Mouse (Mus musculus) intestine, embryonic 16.5 days (tissue): Measurements from ENCODE around the gene Mapt. TPM values are rescaled to one million over a fixed set of nuclear protein-coding genes. Genes with fewer than 3 reads are reported as not detected.

Experiments
- ATAC-seq: fragments of 200-750 bp; cut with Nextera tagmentation; 2 replicates; pipeline ENCODE4 v1.8.0; 2017; ENCODE audit warnings: moderate TSS enrichment, moderate library complexity
- H3K27ac ChIP-seq: fragments of 300-500 bp; sonication (generic); 2 replicates; pipeline ENCODE4 v1.5.1; 2014; ENCODE audit warnings: mild to moderate bottlenecking, low read length
- H3K27me3 ChIP-seq: fragments of 300-500 bp; sonication (generic); replicated peaks from 2 replicates; pipeline ENCODE4 v1.6.1; 2014; ENCODE audit warnings: low read length, control low read depth, mixed read lengths; ENCODE audit not compliant: control insufficient read depth, insufficient read depth
- H3K36me3 ChIP-seq: fragments of 300-500 bp; sonication (generic); 2 replicates; pipeline ENCODE4 v1.6.1; 2014; ENCODE audit warnings: low read length, control low read depth; ENCODE audit not compliant: control insufficient read depth, insufficient read depth
- H3K4me1 ChIP-seq: fragments of 300-500 bp; sonication (generic); 2 replicates; pipeline ENCODE4 v1.6.1; 2014; ENCODE audit warnings: low read length, control low read depth, mixed read lengths; ENCODE audit not compliant: control insufficient read depth, insufficient read depth
- H3K4me2 ChIP-seq: fragments of 300-500 bp; sonication (generic); 2 replicates; pipeline ENCODE4 v1.6.1; 2014; ENCODE audit warnings: low read depth, low read length, control low read depth
- H3K4me3 ChIP-seq: fragments of 300-500 bp; sonication (generic); 2 replicates; pipeline ENCODE4 v1.5.1; 2014; ENCODE audit warnings: mild to moderate bottlenecking, low read length
- H3K9ac ChIP-seq: fragments of 300-500 bp; sonication (generic); 2 replicates; pipeline ENCODE4 v1.6.1; 2014; ENCODE audit warnings: low read depth, low read length
- H3K9me3 ChIP-seq: fragments of 300-500 bp; sonication (generic); 2 replicates; pipeline ENCODE4 v1.6.1; 2016; ENCODE audit warnings: low read length, control low read depth; ENCODE audit not compliant: control insufficient read depth
- WGBS: fragments of 180-500 bp; shearing (Covaris S2); extraction: QIAGEN DNeasy Blood & Tissue Kit; methylation state at CpG from one replicate; pipeline ENCODE4 v1.1.7; 2014; 5-methylcytosine and 5-hydroxymethylcytosine counted together
- polyA plus RNA-seq: library from polyadenylated mRNA; unstranded; fragments of >200 nt; fragmentation: Nextera tagmentation; extraction: Ambion mirVana; gene quantifications from 2 replicates; pipeline ENCODE4 v1.2.1, GENCODE M21; 2015

The Mapt gene
- polyA plus RNA-seq, 1 experiment from 2014 or later, result 15.8 TPM

DNA sequence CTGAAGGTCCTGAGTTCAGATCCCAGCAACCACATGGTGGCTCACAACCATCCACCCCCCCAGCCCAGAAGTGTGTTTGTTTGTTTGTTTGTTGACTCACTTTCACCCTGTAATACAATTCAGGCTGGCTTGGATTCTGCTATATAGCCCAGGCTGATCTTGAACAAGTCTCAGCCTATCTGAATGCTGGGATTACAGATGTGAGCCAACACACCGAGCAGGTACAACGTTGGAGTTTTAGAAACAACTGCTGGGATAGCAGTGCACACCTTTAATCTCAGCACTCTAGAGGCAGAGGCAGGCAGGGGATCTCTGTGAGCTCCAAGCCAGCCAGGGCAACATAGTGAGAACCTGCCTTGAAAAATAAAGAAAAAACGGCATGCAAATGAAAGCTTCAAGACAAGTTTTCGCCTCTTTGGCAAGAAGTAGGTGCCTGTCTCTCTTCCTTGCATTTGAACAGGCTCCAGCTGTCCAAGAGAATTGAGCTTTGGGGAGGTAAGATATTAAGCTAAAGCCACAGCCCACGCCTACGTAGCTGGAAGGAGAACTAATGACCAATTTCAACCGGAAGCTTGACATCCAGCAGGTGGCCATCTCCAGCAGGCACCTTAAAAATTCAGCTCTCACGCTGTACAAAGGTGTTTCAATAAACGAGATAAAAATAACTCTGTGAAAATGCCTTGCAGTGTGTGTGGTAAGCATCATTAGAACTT, 968 bp upstream of the Mapt start:
- H3K4me3 ChIP-seq, result peak overlapping the region; percentile 64
- H3K4me2 ChIP-seq, result peak overlapping the region; percentile 98
- H3K27me3 ChIP-seq, result peaks cover 35% of the 10 kb centered on the region
- no peak overlapping the region for H3K9ac ChIP-seq
- no peaks in the 10 kb centered on the region for H3K36me3 ChIP-seq
- H3K9me3 ChIP-seq, result no peaks in the 10 kb centered on the region
- WGBS, result 12% methylated on average over 9 of the region's 9 CpGs
- no peak for ATAC-seq
- no peak overlapping the region for H3K27ac ChIP-seq
- peaks cover 10% of the 10 kb centered on the region for H3K4me1 ChIP-seq

- peaks cover 45% of the 10 kb centered on the region for H3K27me3 ChIP-seq
- WGBS, result under 1% methylated on average over 70 of the region's 72 CpGs
- H3K4me1 ChIP-seq, result peaks cover 10% of the 10 kb centered on the region
- no peaks in the 10 kb centered on the region for H3K9me3 ChIP-seq
- H3K36me3 ChIP-seq, result no peaks in the 10 kb centered on the region
- peak overlapping the region; percentile 64 for H3K4me3 ChIP-seq
- ATAC-seq, result no peak
- no peak overlapping the region for H3K27ac ChIP-seq
- peak overlapping the region; percentile 48 for H3K9ac ChIP-seq
- peak overlapping the region; percentile 98 for H3K4me2 ChIP-seq
These were observed 1.2 kb downstream of the Mapt start for GRCm38 (mm10) chr11:104232141-104233061.

- ATAC-seq, result no peak
- Histone ChIP-seq H3K4me1 (peaks cover 10% of the 10 kb centered on the region), H3K9me3 (no peaks in the 10 kb centered on the region), H3K4me3 (peak overlapping the region; percentile 64), H3K9ac (peak overlapping the region; percentile 48; the same call in 1 of the 2 replicates), H3K27me3 (peaks cover 45% of the 10 kb centered on the region), H3K4me2 (no peak overlapping the region), H3K36me3 (no peaks in the 10 kb centered on the region), H3K27ac (no peak overlapping the region)
- WGBS, result under 1% methylated on average over 10 of the region's 10 CpGs
These were observed 1.9 kb downstream of the Mapt start for GRCm38 (mm10) chr11:104233101-104233500.

DNA sequence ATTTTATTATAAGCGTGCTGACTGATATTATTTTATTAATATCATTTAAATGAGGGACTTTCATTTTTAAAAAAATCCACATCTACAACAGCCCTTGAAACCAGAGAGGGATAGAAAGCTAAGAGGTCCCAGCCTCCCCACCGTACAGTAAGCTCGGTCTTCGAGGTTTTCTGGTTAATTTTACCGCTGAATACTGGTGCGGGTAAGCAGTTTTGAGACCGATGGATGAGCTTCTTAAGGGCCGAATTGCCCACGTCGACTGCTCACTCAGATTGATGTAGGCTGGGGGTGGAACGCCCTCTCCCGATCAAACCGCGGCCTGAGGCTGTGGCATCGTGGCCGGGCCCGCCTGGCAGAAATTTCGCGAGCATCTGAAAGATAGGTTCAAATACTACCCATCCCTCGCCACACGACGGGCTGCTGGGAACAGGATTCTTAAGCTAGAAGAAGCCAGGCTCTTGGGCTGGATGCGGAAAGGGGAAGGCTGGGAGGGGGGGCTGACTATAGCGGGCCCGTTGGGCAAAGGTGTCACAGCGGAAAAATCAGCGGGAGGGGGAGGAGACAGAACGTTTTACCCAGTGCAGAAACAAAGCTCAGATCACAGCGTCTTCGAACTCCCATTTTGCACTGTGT, 2.5 kb downstream of the Mapt start:
- Histone ChIP-seq H3K27me3 (peaks cover 45% of the 10 kb centered on the region), H3K36me3 (no peaks in the 10 kb centered on the region), H3K4me3 (no peak overlapping the region), H3K9ac (no peak overlapping the region), H3K27ac (no peak overlapping the region), H3K4me2 (no peak overlapping the region), H3K4me1 (peaks cover 10% of the 10 kb centered on the region), H3K9me3 (no peaks in the 10 kb centered on the region)
- WGBS, result 6% methylated on average over 30 of the region's 30 CpGs
- no peak for ATAC-seq

DNA sequence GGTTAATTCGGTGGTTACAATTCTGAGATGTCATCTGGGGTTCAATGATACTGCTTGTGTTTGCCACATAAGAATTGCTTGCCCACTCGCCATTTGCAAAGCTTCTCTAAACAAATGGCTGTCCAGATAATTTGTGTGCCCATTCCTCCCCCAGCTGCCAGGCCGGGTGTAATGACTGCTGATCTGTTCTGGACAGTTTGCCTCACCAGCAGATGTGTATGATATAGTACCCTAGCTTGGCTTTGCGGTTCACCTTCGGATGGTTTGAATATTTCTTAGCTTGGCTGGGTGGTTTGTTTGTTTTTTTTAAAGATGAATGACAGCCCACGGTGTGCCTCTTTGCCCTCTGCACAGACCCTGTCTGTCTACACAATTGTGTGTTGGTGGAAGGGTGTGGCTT, 3.5 kb downstream of the Mapt start:
- Histone ChIP-seq H3K27me3 (peaks cover 45% of the 10 kb centered on the region), H3K4me2 (no peak overlapping the region)
- no peak for ATAC-seq

GRCm38 (mm10) chr11:104235881-104236280, 4.7 kb downstream of the Mapt start:
- ATAC-seq, result no peak
- Histone ChIP-seq H3K36me3 (no peaks in the 10 kb centered on the region), H3K27ac (no peak overlapping the region), H3K27me3 (peaks cover 45% of the 10 kb centered on the region), H3K9ac (no peak overlapping the region), H3K9me3 (no peaks in the 10 kb centered on the region), H3K4me3 (no peak overlapping the region), H3K4me2 (no peak overlapping the region), H3K4me1 (peaks cover 10% of the 10 kb centered on the region)
- 78% methylated on average over 2 of the region's 2 CpGs for whole genome bisulfite sequencing

More for the DNA sequence above, 3.5 kb downstream of the Mapt start:
- Histone ChIP-seq H3K9me3 (no peaks in the 10 kb centered on the region), H3K36me3 (no peaks in the 10 kb centered on the region), H3K27ac (no peak overlapping the region), H3K9ac (no peak overlapping the region), H3K4me3 (no peak overlapping the region), H3K4me1 (peaks cover 10% of the 10 kb centered on the region)
- WGBS, result 31% methylated on average over 6 of the region's 6 CpGs

DNA sequence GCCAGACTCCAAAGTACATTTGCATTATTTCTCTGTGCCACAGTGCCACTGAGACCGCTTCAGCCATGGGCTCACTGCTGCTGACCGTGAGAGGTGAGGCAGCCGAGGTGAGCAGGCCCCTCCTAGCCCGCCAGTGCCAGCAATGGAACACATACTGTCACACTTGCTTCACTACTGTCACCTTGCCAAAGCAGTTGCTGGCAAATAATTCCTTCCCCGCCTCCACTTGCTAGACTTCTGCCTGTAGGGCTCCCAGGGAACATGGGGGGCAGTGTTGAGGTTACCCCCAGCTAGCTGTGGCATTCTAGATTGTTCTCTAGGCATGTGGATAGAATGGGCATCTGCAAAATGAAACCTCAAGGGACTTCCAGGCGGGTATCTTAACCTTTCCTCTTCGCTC, 6.0 kb downstream of the Mapt start:
- Histone ChIP-seq H3K4me3 (no peak overlapping the region), H3K27ac (no peak overlapping the region), H3K4me1 (peaks cover 4% of the 10 kb centered on the region), H3K4me2 (no peak overlapping the region), H3K9me3 (no peaks in the 10 kb centered on the region), H3K9ac (no peak overlapping the region), H3K27me3 (peaks cover 39% of the 10 kb centered on the region), H3K36me3 (no peaks in the 10 kb centered on the region)
- 66% methylated on average over 7 of the region's 7 CpGs for WGBS
- ATAC-seq, result no peak

GRCm38 (mm10) chr11:104237958-104238747, 7.0 kb downstream of the Mapt start:
- Histone ChIP-seq H3K4me2 (no peak overlapping the region), H3K4me3 (no peak overlapping the region), H3K9me3 (no peaks in the 10 kb centered on the region), H3K4me1 (no peaks in the 10 kb centered on the region), H3K27ac (no peak overlapping the region), H3K36me3 (no peaks in the 10 kb centered on the region), H3K27me3 (peaks cover 30% of the 10 kb centered on the region), H3K9ac (no peak overlapping the region)
- ATAC-seq, result no peak
- WGBS, result 67% methylated on average over 12 of the region's 13 CpGs
